Mouse (Mus musculus) G1E-ER4 (cell line): ENCODE data around the gene Sipa1l3. TPM values are rescaled to one million over a fixed set of nuclear protein-coding genes. Genes with fewer than 3 reads are reported as not detected.

Source experiments
- GATA1 ChIP-seq: IDR thresholded peaks from one replicate; pipeline ENCODE4 v1.8.0; 2012; ENCODE audit warnings: low read length, inconsistent platforms
- polyA plus RNA-seq: library from polyadenylated mRNA; stranded (reverse); fragments of >175 nt; gene quantifications from 2 replicates; pipeline ENCODE4 v1.2.3, GENCODE M21; 2012

Sipa1l3 gene
- polyA plus RNA-seq, 1 experiment = 247 TPM

DNA sequence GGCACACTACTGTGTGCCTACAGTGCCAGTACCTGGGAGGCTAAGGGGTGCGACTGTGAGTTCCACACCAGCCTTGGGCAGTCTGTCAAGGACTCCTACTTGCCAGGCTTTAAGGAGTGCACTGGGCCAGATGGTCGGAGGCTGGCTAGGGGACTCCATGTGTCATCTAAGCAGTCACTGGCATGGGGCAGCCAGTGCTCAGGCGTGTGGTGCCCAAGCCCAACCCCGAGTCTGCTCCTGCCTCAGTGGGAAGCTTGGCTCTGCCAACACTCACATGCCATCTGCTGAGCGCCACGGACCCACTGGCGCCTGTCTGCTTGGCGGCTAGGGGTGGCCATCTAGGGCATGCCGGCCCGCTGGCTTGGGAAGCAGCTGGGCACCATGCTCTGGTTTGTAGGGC is 125.1 kb downstream of the Sipa1l3 start:
- no peak for TF ChIP-seq GATA1

DNA sequence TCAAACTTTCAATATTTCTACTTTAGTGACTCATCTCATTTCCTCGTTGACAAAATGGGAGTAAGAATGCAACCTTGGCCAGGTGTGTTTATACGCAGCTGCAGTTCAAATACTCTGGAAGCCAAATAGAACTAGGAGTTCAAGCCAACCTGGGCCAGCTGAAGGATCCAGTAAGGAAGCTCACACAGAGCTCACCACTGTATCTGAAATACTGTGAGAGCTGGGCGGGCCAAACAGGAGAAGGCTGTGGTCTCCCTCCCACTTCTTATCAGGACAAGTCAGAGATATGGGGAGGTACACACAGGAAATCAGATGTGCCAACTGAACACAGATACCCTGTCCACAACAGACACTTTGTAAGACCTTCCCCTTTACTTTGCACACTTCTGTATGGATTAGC is 125.6 kb downstream of the Sipa1l3 start:
- TF ChIP-seq GATA1 = peak; percentile 71

DNA sequence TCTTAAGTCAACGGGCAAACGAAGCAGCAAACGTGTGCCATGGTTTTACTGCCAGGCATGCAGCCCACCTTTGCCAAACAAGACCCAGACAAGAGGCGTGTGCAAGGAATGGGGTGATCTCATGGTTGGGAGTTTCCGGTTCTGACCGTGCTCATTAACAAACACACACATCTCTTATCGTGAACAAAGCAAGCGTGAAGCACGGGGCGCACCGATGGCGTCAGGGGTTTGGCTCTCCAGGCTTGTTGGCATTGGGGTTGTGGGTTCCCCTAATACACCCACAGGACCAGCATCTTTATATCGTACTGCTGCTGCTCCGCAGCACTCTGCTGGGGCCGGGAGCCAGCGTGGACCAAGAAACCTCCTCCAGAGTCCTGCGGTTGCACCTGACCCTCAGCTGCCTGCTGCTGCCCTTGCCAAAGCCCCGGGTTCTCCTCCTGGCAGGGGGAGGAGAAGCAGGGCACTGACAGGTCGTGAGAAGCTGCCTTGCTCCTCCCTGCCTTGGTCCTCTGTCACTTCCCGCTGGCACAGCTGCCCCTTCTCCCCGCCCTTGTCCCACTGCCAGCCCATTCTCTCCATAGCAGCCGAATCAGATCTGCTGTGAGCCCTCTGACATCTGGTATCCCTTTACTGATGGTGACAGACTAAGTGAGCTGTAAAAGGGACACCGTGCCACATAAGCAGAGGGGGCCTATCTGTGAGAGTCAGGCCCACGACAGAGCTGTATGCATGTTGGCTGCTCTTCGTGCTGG is 126.5 kb downstream of the Sipa1l3 start:
- no peak for TF ChIP-seq GATA1

DNA sequence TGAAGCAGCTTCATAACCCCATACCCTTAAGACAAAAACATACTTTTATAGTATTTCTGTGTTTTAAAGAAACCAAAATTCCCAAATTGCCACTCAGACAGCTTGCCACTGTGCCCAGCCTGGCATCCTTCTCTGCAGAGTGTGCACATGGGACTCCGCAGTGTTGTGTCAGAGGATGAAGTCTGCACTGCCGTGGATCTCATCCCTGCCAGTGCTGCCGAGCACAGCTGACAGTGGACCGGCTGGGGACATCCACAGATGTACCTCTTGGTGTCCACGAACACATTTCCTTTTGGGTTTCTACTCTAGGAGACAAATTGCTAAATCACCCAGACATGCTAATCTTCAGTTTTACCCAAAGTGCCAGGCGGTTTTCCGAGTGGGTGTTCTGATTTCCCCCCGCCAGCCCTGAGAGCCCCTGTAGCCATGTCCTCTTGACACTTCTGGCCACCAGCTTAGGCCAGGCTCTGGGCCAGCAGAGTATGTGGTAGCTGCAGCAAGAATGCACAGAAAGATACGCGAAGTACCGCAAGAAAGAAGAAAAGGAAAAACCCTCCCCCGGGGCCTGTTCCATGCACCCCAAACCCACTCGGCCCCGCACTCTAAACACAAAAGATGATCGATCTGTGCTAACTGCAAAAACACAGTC is 127.2 kb downstream of the Sipa1l3 start:
- no peak for TF ChIP-seq GATA1

DNA sequence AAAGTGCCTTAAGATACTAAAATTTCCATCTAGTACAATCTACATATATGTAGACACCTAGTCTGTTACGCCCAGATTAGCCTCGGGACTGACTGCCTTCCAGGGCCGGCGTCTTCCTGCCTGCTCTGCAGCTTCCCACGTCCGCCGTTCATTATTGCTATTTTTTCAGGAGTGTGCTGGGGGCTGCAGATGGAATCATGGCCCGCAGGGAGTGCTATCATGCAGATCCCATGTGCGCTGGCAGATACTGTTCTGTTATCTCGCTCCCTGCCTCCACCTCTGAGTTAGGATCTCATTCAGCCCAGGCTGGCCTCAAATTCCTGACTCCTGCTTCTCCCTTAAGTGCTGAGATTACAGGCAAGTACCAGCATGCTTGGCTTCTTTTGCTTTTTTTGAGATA is 128.2 kb downstream of the Sipa1l3 start:
- TF ChIP-seq GATA1 = peak; percentile 17

DNA sequence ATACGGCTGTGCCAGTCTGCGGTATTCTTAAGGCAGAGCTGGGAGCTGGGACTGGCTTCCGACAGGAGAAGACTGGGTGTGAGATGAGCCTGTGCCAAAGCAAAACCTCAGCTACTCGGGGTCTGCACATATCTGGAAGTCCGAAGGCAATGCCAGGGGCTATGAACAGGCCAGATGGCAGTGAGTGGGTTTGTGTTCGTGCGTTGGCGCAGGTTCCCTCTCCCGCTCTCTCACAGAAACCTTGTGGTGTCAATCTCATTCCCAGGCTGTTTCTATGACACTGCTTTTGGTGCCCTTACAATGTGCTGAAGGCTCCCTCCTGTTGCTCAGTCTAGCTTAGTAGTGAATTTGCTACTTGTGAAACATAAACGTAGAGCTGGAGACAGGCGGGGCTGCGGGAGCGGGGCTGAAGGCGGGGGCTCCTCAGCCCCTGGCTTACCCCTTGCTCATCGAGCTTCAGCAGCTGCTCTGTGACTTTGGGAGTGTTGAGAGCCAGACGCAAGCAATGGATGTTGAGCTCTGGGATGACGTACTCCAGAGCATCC is 130.8 kb downstream of the Sipa1l3 start:
- TF ChIP-seq GATA1 = no peak

DNA sequence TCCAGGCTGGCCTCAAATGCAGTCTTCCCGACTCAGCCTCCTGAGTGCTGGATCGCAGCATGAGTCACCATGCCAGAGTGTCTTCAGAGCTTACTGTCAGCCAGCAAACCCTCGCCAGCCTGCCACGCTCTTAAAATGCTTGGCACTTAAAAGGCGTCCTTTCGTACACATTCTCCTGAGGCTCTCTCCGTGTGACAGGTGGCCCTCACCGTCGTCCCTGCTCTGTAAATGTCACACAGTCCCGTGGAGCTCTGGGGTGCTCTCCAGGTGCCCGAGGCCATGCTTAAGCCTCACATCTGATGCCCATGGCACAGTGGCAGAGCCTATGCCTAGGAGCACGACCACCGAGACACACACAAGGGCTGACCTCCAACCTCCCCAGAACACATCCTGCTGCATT is 132.1 kb downstream of the Sipa1l3 start:
- no peak for TF ChIP-seq GATA1

DNA sequence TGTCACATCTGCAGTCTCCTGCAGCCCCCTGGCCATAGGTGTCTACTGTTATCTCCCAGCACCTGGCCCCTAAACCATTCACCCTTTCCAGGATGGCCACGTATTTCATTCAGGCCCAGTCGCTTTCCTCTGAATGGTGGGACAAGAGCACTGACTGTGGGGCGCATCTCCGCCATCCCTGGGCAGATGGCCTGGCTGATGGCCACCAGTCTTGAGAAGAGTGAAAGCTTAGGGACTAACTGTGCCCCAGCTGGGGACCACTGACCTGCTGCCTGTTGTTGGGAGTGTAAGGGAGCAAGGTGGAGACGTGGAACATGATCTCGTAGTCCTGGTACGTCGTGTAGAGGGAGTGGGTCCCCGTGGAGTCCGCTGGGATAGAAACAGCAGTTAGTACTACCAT is 132.7 kb downstream of the Sipa1l3 start:
- TF ChIP-seq GATA1 = no peak

DNA sequence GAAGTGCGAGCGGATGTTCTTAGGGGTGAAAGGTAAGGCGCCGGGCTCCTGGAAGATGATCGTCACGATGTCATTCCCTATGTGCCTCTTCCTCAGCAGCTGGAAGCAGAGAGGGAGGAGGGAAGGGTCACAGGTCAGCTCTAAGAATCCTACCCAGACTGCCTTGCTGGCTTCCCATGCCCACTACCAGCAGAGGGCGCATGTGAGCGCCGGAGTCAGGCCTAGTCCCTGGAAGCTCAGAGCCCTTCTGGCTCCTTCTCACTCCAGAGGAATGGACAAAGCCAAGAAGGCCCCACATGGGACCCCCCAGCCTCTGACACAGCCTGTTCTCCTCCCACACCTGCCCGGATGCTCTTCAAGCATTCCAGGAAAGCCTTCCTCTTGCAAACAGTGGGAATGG is 135.2 kb downstream of the Sipa1l3 start:
- TF ChIP-seq GATA1 = no peak

DNA sequence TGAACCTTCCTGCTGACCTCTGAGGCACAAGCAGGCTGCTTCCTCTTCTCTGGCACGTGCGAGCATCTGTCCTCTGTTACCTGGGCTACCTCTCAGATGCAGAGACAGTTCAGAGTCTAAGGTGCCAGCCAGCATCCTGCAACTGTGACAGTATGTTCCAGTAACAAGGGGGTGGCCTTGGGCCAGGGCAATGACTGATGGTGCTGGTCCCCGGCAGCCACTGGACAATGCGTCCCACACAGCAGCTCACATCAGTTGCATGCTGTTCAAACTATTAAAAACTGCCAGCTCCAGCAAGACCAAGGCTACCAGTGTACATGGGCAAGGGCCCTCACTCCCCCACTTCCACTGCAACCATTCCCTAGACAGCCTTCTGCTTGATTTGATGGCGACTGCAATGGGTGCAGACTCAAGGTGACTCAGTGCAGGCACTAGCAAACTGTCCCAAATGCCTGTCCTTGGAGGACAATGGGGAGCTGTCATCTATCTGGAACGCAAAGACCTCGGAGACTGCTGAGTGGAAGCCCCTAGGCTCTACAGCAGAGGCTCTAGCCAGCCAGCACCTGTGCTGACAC is 136.9 kb downstream of the Sipa1l3 start:
- no peak for TF ChIP-seq GATA1

DNA sequence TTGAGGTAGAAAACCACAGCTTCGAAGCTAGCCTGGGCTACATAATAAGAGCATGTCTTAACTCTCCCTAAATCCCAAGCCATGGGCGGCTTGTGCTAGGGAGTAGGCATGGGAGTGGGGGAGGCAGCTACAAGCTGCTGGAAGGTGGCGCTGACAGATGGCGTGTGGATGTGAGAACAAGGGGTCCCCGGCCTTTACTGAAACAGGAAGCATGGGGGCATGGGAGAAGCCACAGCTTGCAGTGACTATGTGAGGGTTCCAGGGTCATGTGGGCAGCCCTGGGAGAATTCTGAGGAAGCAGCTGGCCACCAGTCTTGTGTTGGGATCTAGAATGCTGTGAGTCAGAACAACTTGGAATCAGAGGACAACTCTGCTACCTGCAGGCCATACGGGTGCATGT is 144.4 kb downstream of the Sipa1l3 start:
- no peak for TF ChIP-seq GATA1

DNA sequence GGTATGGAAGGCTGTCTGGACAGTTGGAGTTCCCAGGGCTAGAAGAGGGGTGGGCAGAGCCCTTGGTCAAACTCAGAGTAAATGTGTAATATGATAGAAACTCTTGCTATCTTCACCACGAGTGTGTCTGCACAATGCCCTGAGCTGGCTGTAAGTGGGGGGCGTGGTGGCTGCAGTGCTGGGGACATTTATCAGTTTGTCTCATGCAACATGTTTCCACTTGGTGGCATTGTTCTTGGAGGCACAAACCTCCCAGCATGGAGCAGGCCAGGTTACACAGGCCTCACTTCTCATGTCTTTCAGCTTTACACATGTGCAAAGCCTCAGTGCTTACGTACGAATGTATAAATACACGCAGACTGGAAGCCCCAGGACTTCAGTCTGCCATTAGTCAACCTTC is 146.3 kb downstream of the Sipa1l3 start:
- no peak for TF ChIP-seq GATA1

DNA sequence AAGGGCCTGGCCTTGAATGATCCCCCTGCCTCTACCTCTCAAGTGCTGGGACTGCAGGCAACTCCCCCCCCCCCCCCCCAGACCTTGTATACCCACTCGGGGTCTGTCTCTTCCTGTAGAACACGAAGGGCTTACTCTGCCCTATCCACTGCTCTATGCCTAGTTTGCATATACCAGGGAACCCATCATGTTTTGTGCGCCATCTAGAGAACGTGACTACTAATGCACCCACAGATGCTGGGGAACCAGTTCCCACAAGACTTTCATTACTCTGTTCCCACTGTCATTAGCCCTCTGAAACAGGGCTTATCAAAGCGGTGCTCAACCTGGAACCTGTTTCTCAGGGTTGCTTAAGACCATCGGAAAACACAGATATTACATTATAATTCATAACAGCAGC is 148.4 kb downstream of the Sipa1l3 start:
- no peak for TF ChIP-seq GATA1

DNA sequence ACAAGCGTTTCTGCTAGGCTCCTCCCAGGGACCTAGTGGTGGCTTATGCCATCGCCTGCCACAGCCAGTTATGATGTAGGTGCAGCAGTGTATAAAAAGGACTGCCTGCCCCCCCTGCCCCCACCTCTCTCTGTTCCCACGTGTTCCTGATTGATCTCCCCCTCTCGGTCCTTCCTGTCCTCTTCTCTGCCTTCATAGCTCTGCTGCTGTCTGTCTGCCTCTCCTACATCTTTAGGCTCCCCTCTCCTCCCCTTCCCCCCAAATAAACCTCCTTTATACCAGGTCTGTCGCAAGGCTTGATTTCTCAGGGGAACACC is 150.5 kb downstream of the Sipa1l3 start:
- TF ChIP-seq GATA1 = no peak

DNA sequence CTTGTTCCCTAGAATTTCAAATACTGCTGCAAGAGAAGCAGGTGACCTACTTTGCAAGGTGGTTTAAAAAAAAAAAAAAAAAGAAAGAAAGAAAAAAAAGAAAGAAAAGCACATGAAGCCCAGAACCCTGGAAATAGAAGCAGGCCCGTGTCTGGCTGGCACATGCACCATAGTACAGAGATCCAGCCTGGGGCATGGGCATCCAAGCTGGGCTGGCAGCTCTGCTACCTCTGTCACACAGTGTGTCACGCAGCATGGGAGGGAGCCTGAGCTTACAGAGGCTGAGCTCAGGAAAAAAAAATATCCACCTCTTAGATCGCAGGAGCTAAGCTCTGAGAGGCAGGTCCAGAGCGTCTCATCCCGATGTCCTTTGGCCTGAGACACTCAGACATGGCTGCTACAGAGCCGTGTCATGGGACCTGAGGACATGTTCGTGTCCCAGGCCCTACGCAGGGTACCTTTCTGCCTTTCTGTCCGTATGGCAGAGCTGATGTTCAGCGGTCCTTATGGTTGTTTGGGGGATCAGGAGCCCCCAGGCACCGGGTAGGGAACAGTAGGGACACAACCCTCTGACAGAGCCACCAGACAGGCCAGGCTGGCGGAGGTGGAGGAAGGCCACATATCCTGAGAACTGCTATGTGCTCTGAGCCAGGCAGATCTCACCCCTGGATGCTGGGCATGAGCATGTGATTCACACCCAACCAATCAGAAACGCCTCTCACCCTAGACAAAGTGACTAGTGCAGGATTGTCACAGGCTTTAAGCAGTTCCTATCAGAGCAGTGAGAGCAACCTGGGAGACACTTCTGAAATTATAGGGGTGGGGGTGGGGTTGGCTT is 151.1 kb downstream of the Sipa1l3 start:
- TF ChIP-seq GATA1 = no peak

DNA sequence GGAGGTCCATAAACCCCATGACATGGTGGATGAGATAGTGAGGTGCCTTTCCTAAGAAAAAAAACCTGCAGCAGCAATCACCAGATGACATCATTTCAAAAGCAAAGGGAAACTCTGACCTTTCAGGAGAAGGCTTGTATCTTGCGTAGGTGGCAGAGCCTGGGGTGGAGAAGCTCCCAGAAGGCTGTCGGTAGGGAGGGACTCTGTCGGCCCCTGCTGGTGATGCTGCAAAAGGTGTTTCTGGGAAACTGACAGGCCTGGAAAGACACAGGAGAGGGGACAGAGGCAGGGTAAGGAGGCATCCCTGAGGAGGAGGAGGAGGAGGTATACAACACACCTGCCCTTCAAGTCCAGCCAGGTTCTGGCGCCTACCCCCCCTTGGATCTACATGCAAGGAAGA is 154.4 kb downstream of the Sipa1l3 start:
- TF ChIP-seq GATA1 = no peak
